Mouse (Mus musculus): ENCODE measurements around the gene Gm16253.
A peak's percentile ranks its signal among the peaks of the same experiment; 100 is the strongest.
"Not testable (repeated sequence)": the region's sequence is repeated elsewhere in the genome, so short reads cannot be mapped to it uniquely, and the experiment has no call there.

Gene Gm16253

GRCm38 (mm10) chr3:96598156-96599068 is 21.6 kb downstream of the Gm16253 start:
- DNase-seq (ENCODE audit: low read depth, low spot score) = peak; percentile 32

- no peak for DNase-seq (ENCODE audit: low read depth, low spot score)
These were observed 22.2 kb downstream of the Gm16253 start for GRCm38 (mm10) chr3:96599069-96599393.

- DNase-seq (ENCODE audit: low read depth, low spot score) = no peak
These were observed 22.6 kb downstream of the Gm16253 start for GRCm38 (mm10) chr3:96599411-96599810.

- DNase-seq (ENCODE audit: low read depth, low spot score) = peak; percentile 87
These were observed 24.0 kb downstream of the Gm16253 start, which contains the start of gene Lix1l for GRCm38 (mm10) chr3:96600639-96601250. TSS of gene Lix1l (plus strand) at chr3:96601149.

GRCm38 (mm10) chr3:96601251-96601787 is 24.5 kb downstream of the Gm16253 start:
- no peak for DNase-seq (ENCODE audit: low read depth, low spot score)

GRCm38 (mm10) chr3:96601941-96602703 is 25.3 kb downstream of the Gm16253 start:
- DNase-seq (ENCODE audit: low read depth, low spot score) = no peak

GRCm38 (mm10) chr3:96602704-96603084 is 25.9 kb downstream of the Gm16253 start:
- DNase-seq (ENCODE audit: low read depth, low spot score) = no peak

- no peak for DNase-seq (ENCODE audit: low read depth, low spot score)
These were observed 26.5 kb downstream of the Gm16253 start for GRCm38 (mm10) chr3:96603311-96603710.

- not testable (repeated sequence) for DNase-seq (ENCODE audit: low read depth, low spot score)
These were observed 29.2 kb downstream of the Gm16253 start for GRCm38 (mm10) chr3:96606007-96606406.

GRCm38 (mm10) chr3:96606618-96607017 is 29.8 kb downstream of the Gm16253 start:
- DNase-seq (ENCODE audit: low read depth, low spot score) = no peak

GRCm38 (mm10) chr3:96617941-96618340 is 41.2 kb downstream of the Gm16253 start:
- DNase-seq (ENCODE audit: low read depth, low spot score) = no peak

GRCm38 (mm10) chr3:96623201-96623600 is 46.4 kb downstream of the Gm16253 start:
- DNase-seq (ENCODE audit: low read depth, low spot score) = no peak

GRCm38 (mm10) chr3:96629729-96630600 is 53.2 kb downstream of the Gm16253 start, which contains the start of gene Rbm8a:
TSS of gene Rbm8a (plus strand) at chr3:96629933.
- DNase-seq (ENCODE audit: low read depth, low spot score) = peak; percentile 99

Data from retina, postnatal 7 days (tissue).